Mouse (Mus musculus) lung, postnatal 36 days (tissue): Measurements from ENCODE around the gene Vmn1r212.
"Not testable (repeated sequence)": the region's sequence is repeated elsewhere in the genome, so short reads cannot be mapped to it uniquely, and the experiment has no call there.

Experiments used
- DNase-seq: peaks from one replicate; pipeline ENCODE4 v3.0.0; 2022; ENCODE audit warnings: mixed read lengths

The Vmn1r212 gene

GRCm38 (mm10) chr13:22884105-22884504, at the start of gene Vmn1r212:
Gene Vmn1r212, minus strand, starts transcription at chr13:22884205.
- DNase-seq = no peak

GRCm38 (mm10) chr13:22879257-22879656, 4.7 kb downstream of the Vmn1r212 start:
- no peak for DNase-seq

GRCm38 (mm10) chr13:22857461-22857860, 26.5 kb downstream of the Vmn1r212 start, which contains the start of gene Vmn1r211:
Gene Vmn1r211, minus strand, starts transcription at chr13:22857561.
- DNase-seq = no peak

GRCm38 (mm10) chr13:22854760-22855159, 29.2 kb downstream of the Vmn1r212 start:
- DNase-seq = no peak

GRCm38 (mm10) chr13:22846798-22847197, 37.2 kb downstream of the Vmn1r212 start:
- DNase-seq = no peak

- not testable (repeated sequence) for DNase-seq
These were observed 39.7 kb downstream of the Vmn1r212 start for GRCm38 (mm10) chr13:22844304-22844703.
